Mouse (Mus musculus) CH12.LX (cell line): ENCODE data around the gene Rogdi. TPM values are rescaled to one million over a fixed set of nuclear protein-coding genes. Genes with fewer than 3 reads are reported as not detected.

ENCODE experiments used
- DNase-seq: peaks from one replicate; pipeline ENCODE4 v3.0.0-alpha.2; 2013; ENCODE audit errors: extremely low read depth
- H3K27ac ChIP-seq: 2 replicates; pipeline ENCODE4 v1.5.1; 2012; ENCODE audit warnings: low read depth, mild to moderate bottlenecking, control low read depth, moderate library complexity; ENCODE audit not compliant: insufficient read depth
- H3K27me3 ChIP-seq: replicated peaks from 2 replicates; pipeline ENCODE3; 2012; ENCODE audit warnings: inconsistent platforms
- H3K36me3 ChIP-seq, 2 experiments: replicated peaks in 1 of 2; 2 replicates each; pipeline versions ENCODE3 to v1.6.1; 2012; ENCODE audit warnings: inconsistent platforms in 1 of 2, low read length in 1 of 2, mild to moderate bottlenecking in 1 of 2, mixed read lengths in 1 of 2, moderate library complexity in 1 of 2; ENCODE audit not compliant: control insufficient read depth in 1 of 2, insufficient read depth in 1 of 2
- H3K4me1 ChIP-seq, 2 experiments: 2 replicates each; pipeline ENCODE4 v1.6.1; 2012; ENCODE audit warnings: inconsistent platforms in 1 of 2, moderate library complexity in 1 of 2; ENCODE audit not compliant: insufficient read depth in 2 of 2, control insufficient read depth in 1 of 2
- H3K4me2 ChIP-seq: 2 replicates; pipeline ENCODE4 v1.6.1; 2012; ENCODE audit warnings: low read depth, mild to moderate bottlenecking, control low read depth; ENCODE audit not compliant: poor library complexity, insufficient read depth, severe bottlenecking
- H3K4me3 ChIP-seq, 3 experiments: fragments of 150-350 bp in 1 of 3; sonication (generic) in 1 of 3; replicated peaks in 1 of 3; 2 replicates each; pipeline versions ENCODE3 to v1.5.1; 2011 to 2012; ENCODE audit warnings: low read depth in 2 of 3, low read length in 2 of 3, mild to moderate bottlenecking in 2 of 3, moderate library complexity in 2 of 3, control low read depth in 1 of 3, improper control_type of control experiment in 1 of 3, inconsistent platforms in 1 of 3, mixed read lengths in 1 of 3; ENCODE audit not compliant: poor library complexity in 1 of 3
- H3K79me2 ChIP-seq: replicated peaks from 2 replicates; pipeline ENCODE4 v1.6.1; 2012; ENCODE audit warnings: mild to moderate bottlenecking, moderate library complexity; ENCODE audit not compliant: control insufficient read depth, poor library complexity, insufficient read depth, severe bottlenecking; ENCODE audit errors: extremely low read depth
- H3K9ac ChIP-seq: 2 replicates; pipeline ENCODE4 v1.6.1; 2012; ENCODE audit warnings: low read depth, mild to moderate bottlenecking, control low read depth, moderate library complexity; ENCODE audit not compliant: insufficient read depth
- H3K9me3 ChIP-seq: replicated peaks from 2 replicates; pipeline ENCODE3; 2012; ENCODE audit warnings: low read length, inconsistent platforms, mixed read lengths
- BHLHE40 ChIP-seq: IDR thresholded peaks from 2 replicates; pipeline ENCODE4 v1.6.1; 2011; ENCODE audit warnings: mild to moderate bottlenecking, low read depth, low read length, improper control_type of control experiment
- CHD1 ChIP-seq: IDR thresholded peaks from 2 replicates; pipeline ENCODE4 v1.6.1; 2012; ENCODE audit warnings: low read depth, low read length, improper control_type of control experiment, inconsistent platforms
- CHD2 ChIP-seq: IDR thresholded peaks from 2 replicates; pipeline ENCODE4 v1.6.1; 2011; ENCODE audit warnings: low read length, improper control_type of control experiment
- CTCF ChIP-seq, 2 experiments: IDR thresholded peaks in 1 of 2; conservative IDR thresholded peaks in 1 of 2; 2 replicates each; pipeline ENCODE4 v1.5.1; 2011 to 2012; ENCODE audit warnings: low read depth in 2 of 2, low read length in 2 of 2, improper control_type of control experiment in 1 of 2, inconsistent platforms in 1 of 2, mild to moderate bottlenecking in 1 of 2, moderate library complexity in 1 of 2
- E2F4 ChIP-seq: IDR thresholded peaks from 2 replicates; pipeline ENCODE4 v1.6.1; 2011; ENCODE audit warnings: low read depth, low read length, improper control_type of control experiment; ENCODE audit not compliant: insufficient replicate concordance
- ELF1 ChIP-seq: IDR thresholded peaks from 2 replicates; pipeline ENCODE4 v1.6.1; 2014; ENCODE audit warnings: low read depth, mild to moderate bottlenecking, inconsistent platforms, low read length, improper control_type of control experiment
- EP300 ChIP-seq: IDR thresholded peaks from 2 replicates; pipeline ENCODE4 v1.6.1; 2011; ENCODE audit warnings: low read length, improper control_type of control experiment
- ETS1 ChIP-seq: conservative IDR thresholded peaks from 2 replicates; pipeline ENCODE4 v1.6.1; 2012; ENCODE audit warnings: low read depth, mild to moderate bottlenecking, inconsistent platforms, low read length, improper control_type of control experiment, moderate library complexity
- GABPA ChIP-seq: IDR thresholded peaks from 2 replicates; pipeline ENCODE4 v1.6.1; 2012; ENCODE audit warnings: low read depth, low read length, improper control_type of control experiment, inconsistent platforms; ENCODE audit not compliant: insufficient replicate concordance
- HCFC1 ChIP-seq: IDR thresholded peaks from 2 replicates; pipeline ENCODE4 v1.6.1; 2012; ENCODE audit warnings: low read depth, mild to moderate bottlenecking, inconsistent platforms, low read length, improper control_type of control experiment
- IRF4 ChIP-seq: IDR thresholded peaks from 2 replicates; pipeline ENCODE4 v1.6.1; 2014; ENCODE audit warnings: low read depth, mild to moderate bottlenecking, inconsistent platforms, low read length, improper control_type of control experiment
- JUN ChIP-seq: IDR thresholded peaks from 2 replicates; pipeline ENCODE4 v1.6.1; 2011; ENCODE audit warnings: low read depth, mild to moderate bottlenecking, low read length, improper control_type of control experiment, moderate library complexity; ENCODE audit not compliant: insufficient read depth
- JUND ChIP-seq: conservative IDR thresholded peaks from 2 replicates; pipeline ENCODE4 v1.6.1; 2011; ENCODE audit warnings: low read depth, low read length, improper control_type of control experiment
- KAT2A ChIP-seq: IDR thresholded peaks from 2 replicates; pipeline ENCODE4 v1.6.1; 2012; ENCODE audit warnings: low read length, improper control_type of control experiment, inconsistent platforms; ENCODE audit not compliant: insufficient replicate concordance
- MAFK ChIP-seq: IDR thresholded peaks from 2 replicates; pipeline ENCODE4 v1.6.1; 2011; ENCODE audit warnings: low read length, improper control_type of control experiment; ENCODE audit not compliant: insufficient replicate concordance
- MAX ChIP-seq: IDR thresholded peaks from 2 replicates; pipeline ENCODE4 v1.6.1; 2011; ENCODE audit warnings: low read length, improper control_type of control experiment
- MAZ ChIP-seq: IDR thresholded peaks from 2 replicates; pipeline ENCODE4 v1.6.1; 2012; ENCODE audit warnings: low read depth, mild to moderate bottlenecking, inconsistent platforms, low read length, improper control_type of control experiment, moderate library complexity
- MEF2A ChIP-seq: IDR thresholded peaks from 2 replicates; pipeline ENCODE4 v1.6.1; 2014; ENCODE audit warnings: low read depth, mild to moderate bottlenecking, inconsistent platforms, low read length, improper control_type of control experiment, borderline replicate concordance
- MXI1 ChIP-seq: IDR thresholded peaks from 2 replicates; pipeline ENCODE4 v1.6.1; 2011; ENCODE audit warnings: mild to moderate bottlenecking, low read depth, low read length, improper control_type of control experiment
- MYC ChIP-seq: IDR thresholded peaks from 2 replicates; pipeline ENCODE4 v1.6.1; 2011; ENCODE audit warnings: low read depth, mild to moderate bottlenecking, improper control_type of control experiment, low read length
- NELFE ChIP-seq: IDR thresholded peaks from 2 replicates; pipeline ENCODE4 v1.6.1; 2011; ENCODE audit warnings: low read depth, low read length, improper control_type of control experiment
- NRF1 ChIP-seq: IDR thresholded peaks from 2 replicates; pipeline ENCODE4 v1.6.1; 2014; ENCODE audit warnings: low read depth, mild to moderate bottlenecking, inconsistent platforms, low read length, improper control_type of control experiment, moderate library complexity
- PAX5 ChIP-seq: IDR thresholded peaks from 2 replicates; pipeline ENCODE4 v1.6.1; 2012; ENCODE audit warnings: low read length, inconsistent platforms, mixed read lengths
- POLR2A ChIP-seq: IDR thresholded peaks from 2 replicates; pipeline ENCODE4 v1.6.1; 2011; ENCODE audit warnings: low read depth, mild to moderate bottlenecking, improper control_type of control experiment, low read length
- POLR2AphosphoS2 ChIP-seq: IDR thresholded peaks from 2 replicates; pipeline ENCODE4 v1.6.1; 2011; ENCODE audit warnings: low read depth, low read length, improper control_type of control experiment
- RAD21 ChIP-seq: IDR thresholded peaks from 2 replicates; pipeline ENCODE4 v1.6.1; 2011; ENCODE audit warnings: low read depth, mild to moderate bottlenecking, low read length, improper control_type of control experiment, moderate library complexity
- RCOR1 ChIP-seq: conservative IDR thresholded peaks from 2 replicates; pipeline ENCODE4 v1.6.1; 2012; ENCODE audit warnings: low read depth, mild to moderate bottlenecking, inconsistent platforms, low read length, improper control_type of control experiment
- SIN3A ChIP-seq: IDR thresholded peaks from 2 replicates; pipeline ENCODE4 v1.6.1; 2012; ENCODE audit warnings: low read length, improper control_type of control experiment, inconsistent platforms
- SMC3 ChIP-seq: IDR thresholded peaks from 2 replicates; pipeline ENCODE4 v1.6.1; 2011; ENCODE audit warnings: low read depth, low read length, improper control_type of control experiment
- TBP ChIP-seq: conservative IDR thresholded peaks from 2 replicates; pipeline ENCODE4 v1.6.1; 2011; ENCODE audit warnings: low read depth, low read length, improper control_type of control experiment
- TCF12 ChIP-seq: IDR thresholded peaks from 2 replicates; pipeline ENCODE4 v1.6.1; 2014; ENCODE audit warnings: low read depth, mild to moderate bottlenecking, inconsistent platforms, low read length, improper control_type of control experiment
- UBTF ChIP-seq: IDR thresholded peaks from 2 replicates; pipeline ENCODE4 v1.6.1; 2012; ENCODE audit warnings: low read depth, mild to moderate bottlenecking, inconsistent platforms, low read length, improper control_type of control experiment, moderate library complexity
- USF1 ChIP-seq: IDR thresholded peaks from 2 replicates; pipeline ENCODE4 v1.6.1; 2014; ENCODE audit warnings: low read depth, mild to moderate bottlenecking, inconsistent platforms, low read length, improper control_type of control experiment
- USF2 ChIP-seq: conservative IDR thresholded peaks from 2 replicates; pipeline ENCODE4 v1.6.1; 2011; ENCODE audit warnings: low read depth, low read length, improper control_type of control experiment
- ZC3H11A ChIP-seq: IDR thresholded peaks from 2 replicates; pipeline ENCODE4 v1.6.1; 2012; ENCODE audit warnings: low read depth, mild to moderate bottlenecking, inconsistent platforms, low read length, improper control_type of control experiment
- ZKSCAN1 ChIP-seq: IDR thresholded peaks from 2 replicates; pipeline ENCODE4 v1.6.1; 2012; ENCODE audit warnings: low read depth, inconsistent platforms, low read length, improper control_type of control experiment, borderline replicate concordance
- ZMIZ1 ChIP-seq: IDR thresholded peaks from 2 replicates; pipeline ENCODE4 v1.6.1; 2012; ENCODE audit warnings: low read depth, mild to moderate bottlenecking, inconsistent platforms, low read length, improper control_type of control experiment
- ZNF384 ChIP-seq: IDR thresholded peaks from 2 replicates; pipeline ENCODE4 v1.6.1; 2012; ENCODE audit warnings: low read depth, low read length, improper control_type of control experiment, inconsistent platforms
- dilution Hi-C: fragments of 300-500 bp; cut with MboI; formaldehyde crosslinking; loops from 2 replicates; pipeline ENCODE4 v1.14.3; 2020; ENCODE audit warnings: low sequenced_read_pairs; ENCODE audit not compliant: extremely low pct_unique_long_range_greater_than_20kb, extremely low pct_ligation_motif_present
- in situ Hi-C: fragments of 300-500 bp; cut with MboI; formaldehyde crosslinking; loops from 3 replicates; pipeline ENCODE4 v1.14.3; 2019; ENCODE audit warnings: low sequenced_read_pairs, low pct_ligation_motif_present, low pct_unique_long_range_greater_than_20kb, mixed read lengths
- polyA plus RNA-seq: library from polyadenylated mRNA; unstranded; fragments of >175 nt; gene quantifications from 2 replicates; pipeline ENCODE4 v1.2.1, GENCODE M21; 2012; ENCODE audit warnings: low read depth; ENCODE audit not compliant: insufficient read length
- total RNA-seq, 2 experiments: library from RNA; depleted of rRNA; stranded (reverse); fragments of 300-350 nt in 1 of 2; fragments of >200 nt in 1 of 2; gene quantifications; 2 replicates each; pipeline ENCODE4 v1.2.3; 2012 to 2014

Rogdi gene
- total and polyA plus RNA-seq, 3 experiments: 25.1 to 121 (median 33.4) TPM

DNA sequence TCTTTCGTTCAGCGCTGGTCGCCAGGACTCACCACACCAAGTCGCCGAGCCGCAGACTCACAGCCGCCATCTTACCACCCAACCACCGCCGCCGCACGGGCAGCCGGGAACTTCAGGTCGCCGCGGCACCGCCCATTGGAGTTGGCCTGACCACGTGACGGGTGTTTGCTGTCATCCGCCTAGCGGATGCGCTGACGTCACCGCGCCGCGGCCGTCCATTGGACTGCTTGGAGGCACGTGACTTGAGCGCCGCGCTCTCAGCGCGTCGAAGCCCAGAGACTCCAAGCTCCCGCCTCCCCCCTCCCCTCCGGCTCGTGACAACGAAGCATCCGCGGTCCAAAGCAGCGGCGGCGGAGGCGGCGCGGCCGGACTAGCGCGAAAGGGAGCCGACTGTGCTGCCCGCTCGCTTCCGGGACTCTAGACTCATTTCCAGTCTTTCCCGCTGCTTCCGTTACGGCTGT lies 36.5 kb upstream of the Rogdi start, which contains the start of the genes Glyr1 and Ubn1:
Gene Glyr1 (minus strand): TSS at position 90 of the 461 bp plus-strand sequence.
Gene Ubn1 (plus strand): TSS at position 284 of the 461 bp plus-strand sequence.
- Histone ChIP-seq H3K9ac (peak within 1 kb of the TSS; percentile 83), H3K79me2 (peaks cover 50% of the 10 kb centered on the region), H3K4me2 (peak within 1 kb of the TSS; percentile 100), H3K4me3 (peak within 1 kb of the TSS; percentile 80 to 93 (median 89)), H3K36me3 (peaks cover 29 to 49% of the 10 kb centered on the region in 2 experiments), H3K27me3 (no peaks in the 10 kb centered on the region), H3K27ac (peak within 1 kb of the TSS; percentile 81), H3K4me1 (peaks cover 0 to 37% of the 10 kb centered on the region in 2 experiments; a peak in 2 of 4 replicates), H3K9me3 (no peaks in the 10 kb centered on the region)
- TF ChIP-seq NRF1 (peak; percentile 61), MAX (peak; percentile 100), CHD2 (peak; percentile 68), MAFK (no peak), IRF4 (peak; percentile 19; the same call in 1 of the 2 replicates), MYC (peak; percentile 49), EP300 (no peak), CHD1 (no peak), GABPA (no peak), POLR2A (peak; percentile 99), MEF2A (peak; percentile 67), USF1 (peak; percentile 99), TCF12 (peak; percentile 96), ZC3H11A (no peak), MXI1 (peak; percentile 93), KAT2A (peak; percentile 72; the same call in 1 of the 2 replicates), BHLHE40 (peak; percentile 98), RAD21 (no peak), ZMIZ1 (peak; percentile 94), ETS1 (peak; percentile 71), POLR2AphosphoS2 (peak; percentile 93), ZKSCAN1 (no peak), CTCF (conservative IDR thresholded peaks at IDR 0.05 in 1 of 2, IDR thresholded peaks at IDR 0.05 in 1 of 2; ENCODE audit: low read depth in 2 of 2, low read length in 2 of 2) (no peak), USF2 (peak; percentile 100), RCOR1 (no peak), JUN (peak; percentile 21; the same call in 1 of the 2 replicates), PAX5 (no peak), UBTF (no peak), NELFE (peak; percentile 98), JUND (0 out of 2 replicates have a peak, but pooled peaks have one; percentile 8), ZNF384 (no peak), SIN3A (peak; percentile 96), HCFC1 (peak; percentile 79), E2F4 (peak; percentile 73; the same call in 1 of the 2 replicates), TBP (peak; percentile 80; the same call in 1 of the 2 replicates), SMC3 (no peak), MAZ (peak; percentile 99), ELF1 (peak; percentile 79)
- peak; percentile 100 for DNase-seq
- in situ Hi-C loops (no loop called here), dilution Hi-C loops (no loop called here)
